Mouse (Mus musculus): ENCODE measurements around the gene Hist2h2ac. TPM values are rescaled to one million over a fixed set of nuclear protein-coding genes. Genes with fewer than 3 reads are reported as not detected.
"Not testable (repeated sequence)": the region's sequence is repeated elsewhere in the genome, so short reads cannot be mapped to it uniquely, and the experiment has no call there.

Gene Hist2h2ac
- total and polyA plus RNA-seq, 3 experiments: 2.6 to 928 (median 45.7) TPM

DNA sequence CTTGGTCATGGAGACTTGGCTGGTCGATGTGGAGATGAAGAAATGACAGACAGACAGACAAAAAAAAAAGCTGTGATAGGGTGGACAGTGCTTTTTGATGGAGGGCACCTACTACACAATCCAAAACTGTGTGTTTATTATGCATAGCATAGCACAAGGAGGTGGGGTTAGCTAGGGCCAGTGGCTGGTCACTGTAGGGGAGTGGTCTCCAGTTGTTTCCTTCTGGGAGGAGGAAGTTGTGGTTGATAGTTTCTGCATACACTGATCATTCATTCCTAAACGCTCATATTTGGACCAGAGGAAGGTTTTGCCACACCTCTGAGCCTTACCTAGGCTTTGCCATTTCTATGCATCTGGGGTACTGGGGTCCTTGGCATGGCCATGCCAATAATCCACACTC lies 9.7 kb upstream of the Hist2h2ac start:
- TF ChIP-seq GATA1 (IDR thresholded peaks at IDR 0.05; ENCODE audit: borderline replicate concordance, low read length) (no peak), CTCF (IDR thresholded peaks at IDR 0.05; ENCODE audit: low read depth, low read length) (no peak), GATA2 (IDR thresholded peaks at IDR 0.05; ENCODE audit: borderline replicate concordance, low read depth, low read length) (no peak), POLR2AphosphoS5 (IDR thresholded peaks at IDR 0.05; ENCODE audit: insufficient replicate concordance, low read depth, low read length) (no peak), TAL1 (conservative IDR thresholded peaks at IDR 0.05; ENCODE audit: low read depth, low read length) (no peak)
- H3K4me3 ChIP-seq (ENCODE audit: low read depth, low read length): no peak overlapping the region
- H3K36me3 ChIP-seq (replicated peaks): no peaks in the 10 kb centered on the region
- ATAC-seq (ENCODE audit: extremely low read depth, insufficient number of reproducible peaks, low FRiP score, poor library complexity, severe bottlenecking): no peak
- peaks cover 27% of the 10 kb centered on the region for H3K4me1 ChIP-seq (ENCODE audit: insufficient read depth, low read depth, low read length)
- no peaks in the 10 kb centered on the region for H3K27me3 ChIP-seq (ENCODE audit: insufficient read depth, low read length)
- no peak for DNase-seq (ENCODE audit: low spot score)
- no peaks in the 10 kb centered on the region for H3K9me3 ChIP-seq (replicated peaks)

DNA sequence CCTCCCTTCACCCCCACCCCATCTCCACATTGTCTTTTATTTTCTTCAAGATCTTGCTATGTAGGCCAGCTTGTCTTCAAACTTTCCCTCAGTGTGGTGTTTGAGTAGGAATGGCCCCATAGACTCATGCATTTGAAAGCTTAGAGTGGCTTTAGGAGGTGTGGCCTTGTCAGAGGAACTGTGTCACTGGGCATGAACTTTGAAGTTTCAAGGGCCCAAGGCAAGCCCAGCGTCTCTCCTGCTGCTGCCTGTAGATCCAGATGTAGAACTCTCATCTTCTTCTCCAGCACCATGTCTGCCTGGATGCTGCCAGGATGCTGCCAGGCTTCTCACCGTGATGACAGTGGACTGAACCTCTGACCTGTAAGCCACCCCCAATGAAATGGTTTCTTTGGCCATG lies 8.1 kb upstream of the Hist2h2ac start:
- no peak for DNase-seq (ENCODE audit: low spot score)
- peaks cover 32% of the 10 kb centered on the region for H3K4me1 ChIP-seq (ENCODE audit: insufficient read depth, low read depth, low read length)

DNA sequence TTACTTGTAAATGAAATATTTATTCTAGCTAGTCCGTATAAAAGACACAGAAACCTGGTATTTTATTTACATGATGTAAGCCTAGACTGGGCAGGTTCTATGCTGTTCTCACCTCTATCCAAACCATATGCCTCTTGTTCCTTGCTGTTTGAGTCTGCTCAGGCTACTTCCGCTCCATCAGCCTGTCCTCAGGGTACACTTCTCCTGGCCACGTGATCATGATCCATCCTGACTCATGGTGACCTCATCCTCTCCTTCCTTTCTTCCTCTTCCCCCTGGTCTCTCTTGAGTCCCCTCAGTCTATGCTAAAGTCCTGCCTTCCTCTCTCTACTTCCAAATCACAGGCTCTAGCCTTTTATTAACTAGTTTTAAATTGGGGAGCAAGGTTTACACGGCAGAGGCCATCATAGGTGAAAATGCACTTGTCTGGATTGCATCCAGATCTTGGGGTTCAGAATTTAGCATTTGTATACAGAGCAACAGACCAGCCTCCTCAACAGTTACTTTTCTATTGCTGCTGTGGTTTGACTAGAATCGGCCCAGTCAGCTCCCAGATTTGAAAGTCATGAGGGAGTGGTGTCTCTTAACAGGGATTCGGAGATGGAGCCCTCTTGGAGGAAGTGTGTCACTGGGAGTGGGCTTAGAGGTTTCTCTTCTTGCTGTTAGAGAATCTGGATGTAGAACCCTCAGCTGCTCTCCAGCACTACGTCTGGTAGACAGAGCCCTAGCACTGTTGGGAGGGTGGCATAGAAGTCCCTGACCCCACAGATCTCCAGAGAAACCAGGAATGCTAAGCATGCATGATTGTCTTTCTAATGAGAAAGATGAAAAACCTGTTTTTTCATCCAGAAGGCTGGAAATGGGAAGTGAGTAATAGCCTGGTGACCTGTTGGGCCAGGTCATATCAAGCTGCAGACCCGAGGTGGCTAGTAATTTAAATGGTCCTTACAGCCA lies 6.3 kb upstream of the Hist2h2ac start:
- Histone ChIP-seq H3K4me3 (ENCODE audit: low read depth, low read length) (no peak overlapping the region), H3K27me3 (ENCODE audit: insufficient read depth, low read length) (no peaks in the 10 kb centered on the region), H3K9me3 (replicated peaks) (peaks cover 6% of the 10 kb centered on the region), H3K4me1 (ENCODE audit: insufficient read depth, low read depth, low read length) (peaks cover 32% of the 10 kb centered on the region), H3K36me3 (replicated peaks) (no peaks in the 10 kb centered on the region)
- ATAC-seq (ENCODE audit: extremely low read depth, insufficient number of reproducible peaks, low FRiP score, poor library complexity, severe bottlenecking) (no peak), DNase-seq (ENCODE audit: low spot score) (no peak)
- TF ChIP-seq TAL1 (conservative IDR thresholded peaks at IDR 0.05; ENCODE audit: low read depth, low read length) (no peak), GATA1 (IDR thresholded peaks at IDR 0.05; ENCODE audit: borderline replicate concordance, low read length) (no peak), CTCF (IDR thresholded peaks at IDR 0.05; ENCODE audit: low read depth, low read length) (no peak), POLR2AphosphoS5 (IDR thresholded peaks at IDR 0.05; ENCODE audit: insufficient replicate concordance, low read depth, low read length) (no peak), GATA2 (IDR thresholded peaks at IDR 0.05; ENCODE audit: borderline replicate concordance, low read depth, low read length) (no peak)

More for the DNA sequence above, 8.1 kb upstream of the Hist2h2ac start:
- no peak for TF ChIP-seq TAL1 (conservative IDR thresholded peaks at IDR 0.05; ENCODE audit: low read depth, low read length)
- TF ChIP-seq POLR2AphosphoS5 (IDR thresholded peaks at IDR 0.05; ENCODE audit: insufficient replicate concordance, low read depth, low read length): no peak
- no peak for TF ChIP-seq GATA2 (IDR thresholded peaks at IDR 0.05; ENCODE audit: borderline replicate concordance, low read depth, low read length)
- no peak for TF ChIP-seq CTCF (IDR thresholded peaks at IDR 0.05; ENCODE audit: low read depth, low read length)
- no peak for TF ChIP-seq GATA1 (IDR thresholded peaks at IDR 0.05; ENCODE audit: borderline replicate concordance, low read length)
- Histone ChIP-seq H3K36me3 (replicated peaks) (no peaks in the 10 kb centered on the region), H3K9me3 (replicated peaks) (no peaks in the 10 kb centered on the region), H3K4me3 (ENCODE audit: low read depth, low read length) (no peak overlapping the region), H3K27me3 (ENCODE audit: insufficient read depth, low read length) (no peaks in the 10 kb centered on the region)
- no peak for ATAC-seq (ENCODE audit: extremely low read depth, insufficient number of reproducible peaks, low FRiP score, poor library complexity, severe bottlenecking)

DNA sequence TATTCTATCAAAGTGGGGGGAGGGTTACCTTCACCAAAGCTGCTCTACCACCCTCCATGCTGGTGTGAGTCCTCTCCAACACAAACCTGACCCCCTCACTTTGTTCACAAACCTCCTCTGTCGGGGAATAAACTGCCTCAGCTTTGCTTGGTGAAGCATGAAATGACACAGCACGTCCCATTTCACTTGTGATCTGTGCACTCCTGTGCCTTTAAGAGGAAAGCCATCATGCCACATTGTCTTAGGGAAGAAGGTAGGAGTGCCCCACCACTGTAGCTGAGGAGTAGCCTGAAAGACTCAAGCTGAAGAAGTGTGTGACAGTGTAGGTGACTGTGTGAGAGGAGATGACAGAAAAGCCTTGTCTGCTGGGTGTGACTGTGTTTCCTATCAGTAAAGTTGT lies 4.7 kb upstream of the Hist2h2ac start:
- ATAC-seq (ENCODE audit: extremely low read depth, insufficient number of reproducible peaks, low FRiP score, poor library complexity, severe bottlenecking) (no peak), DNase-seq (ENCODE audit: low spot score) (no peak)
- peaks cover 16% of the 10 kb centered on the region for H3K9me3 ChIP-seq (replicated peaks)
- no peaks in the 10 kb centered on the region for H3K27me3 ChIP-seq (ENCODE audit: insufficient read depth, low read length)
- peaks cover 3% of the 10 kb centered on the region for H3K36me3 ChIP-seq (replicated peaks)
- H3K4me1 ChIP-seq (ENCODE audit: insufficient read depth, low read depth, low read length): peaks cover 31% of the 10 kb centered on the region
- no peak for TF ChIP-seq GATA1 (IDR thresholded peaks at IDR 0.05; ENCODE audit: borderline replicate concordance, low read length)
- no peak for TF ChIP-seq GATA2 (IDR thresholded peaks at IDR 0.05; ENCODE audit: borderline replicate concordance, low read depth, low read length)
- TF ChIP-seq TAL1 (conservative IDR thresholded peaks at IDR 0.05; ENCODE audit: low read depth, low read length): no peak
- no peak for TF ChIP-seq POLR2AphosphoS5 (IDR thresholded peaks at IDR 0.05; ENCODE audit: insufficient replicate concordance, low read depth, low read length)
- no peak for TF ChIP-seq CTCF (IDR thresholded peaks at IDR 0.05; ENCODE audit: low read depth, low read length)
- no peak overlapping the region; the same call in 1 of the 2 replicates for H3K4me3 ChIP-seq (ENCODE audit: low read depth, low read length)

DNA sequence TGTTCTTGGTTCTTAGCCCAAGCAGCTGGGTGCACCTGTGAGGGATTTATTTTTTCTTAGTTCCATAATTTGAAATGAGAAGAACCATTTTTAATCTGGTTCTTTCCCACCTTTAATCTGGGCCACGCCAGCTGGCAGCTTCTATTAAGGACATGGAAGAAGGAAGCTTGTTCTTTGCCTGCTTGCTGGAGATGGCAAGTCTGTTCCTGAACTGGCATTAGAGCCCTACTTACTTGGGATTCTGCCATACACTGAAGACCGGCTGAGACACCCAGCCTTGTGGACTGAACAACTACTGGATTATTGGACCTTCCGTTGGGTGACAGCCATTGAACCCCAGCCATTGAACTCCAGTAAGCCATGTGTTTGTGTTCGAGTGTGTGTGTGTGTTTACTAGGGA lies 2.1 kb upstream of the Hist2h2ac start:
- Histone ChIP-seq H3K36me3 (replicated peaks) (peaks cover 3% of the 10 kb centered on the region), H3K4me1 (ENCODE audit: insufficient read depth, low read depth, low read length) (peaks cover 30% of the 10 kb centered on the region), H3K4me3 (ENCODE audit: low read depth, low read length) (no peak overlapping the region), H3K9me3 (replicated peaks) (peaks cover 16% of the 10 kb centered on the region), H3K27me3 (ENCODE audit: insufficient read depth, low read length) (no peaks in the 10 kb centered on the region)
- ATAC-seq (ENCODE audit: extremely low read depth, insufficient number of reproducible peaks, low FRiP score, poor library complexity, severe bottlenecking) (no peak), DNase-seq (ENCODE audit: low spot score) (no peak)
- TF ChIP-seq GATA2 (IDR thresholded peaks at IDR 0.05; ENCODE audit: borderline replicate concordance, low read depth, low read length) (no peak), CTCF (IDR thresholded peaks at IDR 0.05; ENCODE audit: low read depth, low read length) (no peak), GATA1 (IDR thresholded peaks at IDR 0.05; ENCODE audit: borderline replicate concordance, low read length) (no peak), TAL1 (conservative IDR thresholded peaks at IDR 0.05; ENCODE audit: low read depth, low read length) (no peak), POLR2AphosphoS5 (IDR thresholded peaks at IDR 0.05; ENCODE audit: insufficient replicate concordance, low read depth, low read length) (no peak)

DNA sequence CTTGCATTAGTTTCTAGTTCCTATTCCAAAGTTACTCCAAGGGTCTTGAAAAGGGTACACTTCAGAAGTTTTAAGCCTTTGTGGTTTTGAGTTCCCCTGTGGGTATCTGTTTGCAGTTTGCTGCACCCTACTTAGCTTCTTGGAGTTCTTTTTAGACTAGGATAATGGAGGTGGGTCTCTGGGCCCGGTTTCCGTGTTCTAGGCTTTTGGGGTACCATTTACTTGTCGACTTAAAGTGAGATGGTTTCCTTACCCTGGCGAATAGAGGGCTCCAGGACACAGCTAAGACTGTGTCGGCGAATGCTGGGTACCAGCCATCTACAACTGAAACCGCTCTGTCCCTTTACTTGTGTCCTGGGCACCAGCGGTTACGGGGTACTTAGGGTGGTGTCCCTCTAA lies 959 bp upstream of the Hist2h2ac start:
- no peak overlapping the region; the same call in 1 of the 2 replicates for H3K4me3 ChIP-seq (ENCODE audit: low read depth, low read length)
- ATAC-seq (ENCODE audit: extremely low read depth, insufficient number of reproducible peaks, low FRiP score, poor library complexity, severe bottlenecking) (no peak), DNase-seq (ENCODE audit: low spot score) (no peak)
- peaks cover 3% of the 10 kb centered on the region for H3K36me3 ChIP-seq (replicated peaks)
- no peaks in the 10 kb centered on the region for H3K27me3 ChIP-seq (ENCODE audit: insufficient read depth, low read length)
- TF ChIP-seq GATA1 (IDR thresholded peaks at IDR 0.05; ENCODE audit: borderline replicate concordance, low read length) (no peak), TAL1 (conservative IDR thresholded peaks at IDR 0.05; ENCODE audit: low read depth, low read length) (no peak), POLR2AphosphoS5 (IDR thresholded peaks at IDR 0.05; ENCODE audit: insufficient replicate concordance, low read depth, low read length) (no peak), GATA2 (IDR thresholded peaks at IDR 0.05; ENCODE audit: borderline replicate concordance, low read depth, low read length) (no peak), CTCF (IDR thresholded peaks at IDR 0.05; ENCODE audit: low read depth, low read length) (no peak)
- peaks cover 16% of the 10 kb centered on the region for H3K9me3 ChIP-seq (replicated peaks)
- H3K4me1 ChIP-seq (ENCODE audit: insufficient read depth, low read depth, low read length): peaks cover 26% of the 10 kb centered on the region

DNA sequence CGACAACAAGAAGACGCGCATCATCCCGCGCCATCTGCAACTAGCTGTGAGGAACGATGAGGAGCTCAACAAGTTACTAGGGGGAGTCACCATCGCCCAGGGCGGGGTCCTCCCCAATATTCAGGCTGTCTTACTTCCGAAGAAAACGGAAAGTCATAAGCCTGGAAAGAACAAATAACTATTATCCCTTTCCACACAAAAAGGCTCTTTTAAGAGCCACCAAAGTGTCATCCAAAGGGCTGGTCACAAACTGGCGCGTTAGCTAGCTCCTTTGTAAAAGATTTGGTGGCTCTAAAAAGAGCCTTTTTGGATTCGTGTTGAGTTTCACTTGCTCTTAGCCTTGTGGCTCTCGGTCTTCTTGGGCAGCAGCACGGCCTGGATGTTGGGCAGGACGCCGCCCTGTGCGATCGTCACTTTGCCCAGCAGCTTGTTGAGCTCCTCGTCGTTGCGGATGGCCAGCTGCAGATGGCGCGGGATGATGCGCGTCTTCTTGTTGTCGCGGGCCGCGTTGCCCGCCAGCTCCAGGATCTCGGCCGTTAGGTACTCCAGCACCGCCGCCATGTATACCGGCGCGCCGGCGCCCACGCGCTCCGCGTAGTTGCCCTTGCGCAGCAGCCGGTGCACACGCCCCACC lies 432 bp downstream of the Hist2h2ac start:
- H3K4me1 ChIP-seq (ENCODE audit: insufficient read depth, low read depth, low read length): peaks cover 17% of the 10 kb centered on the region
- not testable (repeated sequence) for H3K27me3 ChIP-seq (ENCODE audit: insufficient read depth, low read length); H3K36me3 ChIP-seq (replicated peaks); ATAC-seq (ENCODE audit: extremely low read depth, insufficient number of reproducible peaks, low FRiP score, poor library complexity, severe bottlenecking)
- H3K4me3 ChIP-seq (ENCODE audit: low read depth, low read length): peak overlapping the region; percentile 76
- H3K9me3 ChIP-seq (replicated peaks): peaks cover 16% of the 10 kb centered on the region
- DNase-seq (ENCODE audit: low spot score): peak; percentile 36
